Mouse (Mus musculus) forebrain, embryonic 10.5 days (tissue): ENCODE data around the gene Lzic. TPM values are rescaled to one million over a fixed set of nuclear protein-coding genes. Genes with fewer than 3 reads are reported as not detected.

Experiments used
- DNase-seq: peaks from one replicate; pipeline ENCODE4 v3.0.0-alpha.2; 2017; ENCODE audit warnings: low spot score; ENCODE audit errors: extremely low spot score
- H3K27ac ChIP-seq: fragments of 300-500 bp; sonication (generic); 2 replicates; pipeline ENCODE4 v1.5.1; 2016; ENCODE audit warnings: mild to moderate bottlenecking
- H3K27me3 ChIP-seq: fragments of 300-500 bp; sonication (generic); 2 replicates; pipeline ENCODE4 v1.6.1; 2016; ENCODE audit warnings: mild to moderate bottlenecking; ENCODE audit not compliant: poor library complexity, severe bottlenecking
- H3K36me3 ChIP-seq: fragments of 300-500 bp; sonication (generic); replicated peaks from 2 replicates; pipeline ENCODE4 v1.6.1; 2016; ENCODE audit warnings: mild to moderate bottlenecking, moderate library complexity
- H3K4me1 ChIP-seq: fragments of 300-500 bp; sonication (generic); 2 replicates; pipeline ENCODE4 v1.6.1; 2016
- H3K4me3 ChIP-seq: fragments of 300-500 bp; sonication (generic); 2 replicates; pipeline ENCODE4 v1.5.1; 2016; ENCODE audit warnings: mild to moderate bottlenecking, moderate library complexity
- H3K9me3 ChIP-seq: fragments of 300-500 bp; sonication (generic); 2 replicates; pipeline ENCODE4 v1.6.1; 2016; ENCODE audit warnings: mild to moderate bottlenecking, moderate library complexity
- WGBS: fragments of 180-500 bp; shearing (Covaris S2); methylation state at CpG from one replicate; pipeline ENCODE4 v1.1.7; 2016; 5-methylcytosine and 5-hydroxymethylcytosine counted together
- microRNA-seq: library from miRNA; unstranded; fragments of <30 nt; microRNA quantifications from one replicate; pipeline ENCODE4, GENCODE M21; 2017
- polyA plus RNA-seq: library from polyadenylated mRNA; unstranded; fragments of >200 nt; fragmentation: Nextera tagmentation; extraction: Ambion mirVana; gene quantifications from 2 replicates; pipeline ENCODE4 v1.2.1, GENCODE M21; 2016

The Lzic gene
- polyA plus RNA-seq, 1 experiment from 2014 or later = 51.8 TPM

DNA sequence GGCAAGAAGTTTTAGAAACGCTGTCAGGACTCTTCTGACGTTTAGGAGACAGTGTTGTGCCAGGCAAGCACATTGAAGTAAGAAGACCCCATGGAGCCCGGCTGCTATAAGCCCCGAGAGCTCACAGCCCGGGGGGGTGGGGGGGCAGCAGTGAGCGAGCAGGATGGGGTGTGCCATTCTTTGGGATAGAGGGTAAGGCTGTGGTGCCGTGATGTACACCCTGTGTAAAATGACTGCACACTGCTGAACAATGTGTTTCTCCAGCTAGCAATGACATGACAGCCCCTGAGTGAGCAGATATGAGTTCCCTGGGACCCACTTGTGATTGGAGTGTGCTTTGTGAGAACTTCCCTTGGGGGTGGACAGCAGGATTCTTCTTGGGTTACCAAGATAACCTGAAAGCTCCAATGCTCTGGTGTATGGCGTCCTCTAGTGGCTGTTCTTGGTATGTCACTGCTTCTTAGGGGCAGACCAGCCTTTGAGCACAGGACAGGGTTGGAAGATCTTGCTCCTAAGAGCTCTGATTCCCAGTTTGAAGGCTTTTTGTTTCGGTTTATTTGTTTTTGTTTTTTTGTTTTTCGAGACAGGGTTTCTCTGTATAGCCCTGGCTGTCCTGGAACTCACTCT lies 58.0 kb downstream of the Lzic start:
- H3K27me3 ChIP-seq = no peaks in the 10 kb centered on the region
- peaks cover 18% of the 10 kb centered on the region for H3K4me1 ChIP-seq
- no peak overlapping the region for H3K4me3 ChIP-seq
- H3K27ac ChIP-seq = 0 out of 2 replicates have a peak overlapping the region, but pooled peaks have one; percentile 40
- 44% methylated on average over 10 of the region's 10 CpGs for WGBS
- DNase-seq = peak; percentile 83
- H3K9me3 ChIP-seq = no peaks in the 10 kb centered on the region
- peaks cover 42% of the 10 kb centered on the region for H3K36me3 ChIP-seq

DNA sequence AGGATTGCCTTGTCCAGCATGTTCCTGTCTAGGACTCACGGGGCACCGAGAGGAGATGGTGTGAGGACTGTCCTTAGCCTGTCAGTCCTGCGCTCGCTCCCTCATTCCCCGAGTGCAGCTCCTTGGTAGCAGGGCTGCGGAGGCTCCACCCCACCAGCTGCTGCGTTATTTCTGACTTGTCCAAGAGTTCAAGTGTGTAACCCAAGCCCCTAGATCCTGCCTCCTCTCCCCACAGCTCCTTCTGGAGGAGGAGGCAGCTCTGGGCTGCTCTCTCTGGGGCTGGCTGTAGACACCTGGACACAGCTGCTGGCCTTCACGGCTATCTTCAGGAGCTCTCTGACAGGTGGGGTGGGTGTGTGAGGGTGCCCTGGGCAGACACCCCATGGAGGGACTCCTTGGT lies 59.9 kb downstream of the Lzic start:
- Histone ChIP-seq H3K27me3 (no peaks in the 10 kb centered on the region), H3K4me3 (no peak overlapping the region), H3K4me1 (peaks cover 16% of the 10 kb centered on the region), H3K9me3 (no peaks in the 10 kb centered on the region), H3K27ac (0 out of 2 replicates have a peak overlapping the region, but pooled peaks have one; percentile 20), H3K36me3 (peaks cover 47% of the 10 kb centered on the region)
- DNase-seq = no peak
- 92% methylated on average over 8 of the region's 8 CpGs for WGBS

Small RNA genes lying within 50 kb of the gene (microRNA-seq; reads per million reads assigned to microRNA genes)
- gene Mir5616 = 0.90 reads per million

Other genes with a start within 250 kb of the Lzic start
- 55.9 and 59.8 TPM in 2 replicates for gene Kif1b, start 177.5 kb upstream of the Lzic start, polyA plus RNA-seq
- gene Ube4b, start 58.5 kb upstream of the Lzic start, polyA plus RNA-seq = 61.8 and 64.6 TPM in 2 replicates
- gene Rbp7, start 30.3 kb upstream of the Lzic start, polyA plus RNA-seq = not detected in 2 replicates
- gene Tmem274, start 7.9 kb upstream of the Lzic start, polyA plus RNA-seq = 0.50 and 0.63 TPM in 2 replicates
- 17.9 and 18.4 TPM in 2 replicates for gene Nmnat1, start within 50 bp of the Lzic start, polyA plus RNA-seq
- gene Ctnnbip1, start 33.0 kb downstream of the Lzic start, polyA plus RNA-seq = 53.6 and 59.6 TPM in 2 replicates
- gene Clstn1, start 101.2 kb downstream of the Lzic start, polyA plus RNA-seq = 17.8 and 21.4 TPM in 2 replicates
- gene Pik3cd, start 217.3 kb downstream of the Lzic start, polyA plus RNA-seq = 4.3 and 4.6 TPM in 2 replicates